Mouse (Mus musculus) bone marrow macrophage, adult 2 months (primary cell): ENCODE data around the gene Olfr65.

ENCODE experiments used
- CTCF ChIP-seq: IDR thresholded peaks from 2 replicates; pipeline ENCODE4 v1.5.1; 2012; ENCODE audit warnings: low read depth, mild to moderate bottlenecking, low read length, moderate library complexity
- POLR2A ChIP-seq: IDR thresholded peaks from 2 replicates; pipeline ENCODE4 v1.6.1; 2012; ENCODE audit warnings: mild to moderate bottlenecking, low read depth, low read length, borderline replicate concordance

DNA sequence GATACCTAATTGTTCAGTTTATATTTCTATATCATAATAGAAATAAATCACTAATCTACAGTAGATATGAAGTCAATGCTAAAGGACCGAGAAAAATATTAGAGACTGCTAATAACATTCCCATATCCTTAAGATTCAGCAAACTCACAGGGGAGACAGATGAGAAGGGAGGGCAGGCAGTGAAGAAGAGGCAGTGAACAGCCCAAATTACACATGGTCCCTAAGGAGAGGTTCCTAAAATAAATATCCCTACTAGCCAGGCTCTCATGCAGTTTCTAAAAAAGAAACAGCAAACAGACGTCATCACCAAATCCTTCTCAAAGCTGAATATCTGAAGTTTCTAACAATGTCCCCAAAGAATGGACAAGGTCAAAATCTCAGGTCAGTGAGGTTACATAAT lies at the start of gene Olfr65:
- no peak for TF ChIP-seq POLR2A
- TF ChIP-seq CTCF = no peak
